Mouse (Mus musculus): ENCODE measurements around the gene Rpl9-ps6.

Rpl9-ps6 gene

DNA sequence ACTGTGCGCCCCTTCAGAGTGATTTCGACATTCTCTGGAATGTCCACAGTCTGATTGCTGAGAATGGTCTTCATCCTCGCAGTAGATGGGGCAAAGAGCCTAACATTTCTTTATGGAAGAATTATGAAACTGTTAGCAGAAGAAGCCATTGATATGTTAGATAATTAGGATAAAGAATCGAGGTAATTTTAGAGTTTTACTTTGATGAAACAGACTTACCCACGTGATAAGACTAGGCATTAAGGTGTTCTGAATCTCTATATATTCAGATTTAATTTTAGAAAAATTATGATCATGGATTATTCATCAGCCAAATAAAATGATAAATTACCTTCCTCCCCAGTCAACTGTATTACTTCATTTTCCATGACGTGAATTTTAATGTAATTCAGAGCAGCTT lies at the start of gene Rpl9-ps6:
Gene Rpl9-ps6, minus strand, starts transcription at position 101 of the 400 bp plus-strand sequence.
- no peak for DNase-seq

DNA sequence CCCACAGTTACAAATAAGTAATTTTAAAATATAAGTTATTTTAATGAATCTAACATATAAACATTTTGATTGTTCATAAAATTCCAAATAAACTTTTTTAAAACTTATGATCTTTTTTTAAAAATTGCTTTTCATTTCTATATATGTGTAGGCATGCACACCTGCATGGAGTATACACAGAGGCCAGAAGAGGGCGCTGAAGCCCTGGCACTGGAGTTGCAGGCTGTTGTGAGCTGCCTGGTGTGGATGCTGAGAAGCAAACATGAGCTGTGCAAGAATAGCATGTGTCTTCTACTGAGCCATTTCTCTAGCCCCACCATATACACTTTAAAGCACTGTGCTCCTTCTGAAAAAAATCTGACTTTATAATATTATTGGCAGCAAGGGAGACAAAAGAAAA lies 46.1 kb upstream of the Rpl9-ps6 start:
- DNase-seq = no peak

DNA sequence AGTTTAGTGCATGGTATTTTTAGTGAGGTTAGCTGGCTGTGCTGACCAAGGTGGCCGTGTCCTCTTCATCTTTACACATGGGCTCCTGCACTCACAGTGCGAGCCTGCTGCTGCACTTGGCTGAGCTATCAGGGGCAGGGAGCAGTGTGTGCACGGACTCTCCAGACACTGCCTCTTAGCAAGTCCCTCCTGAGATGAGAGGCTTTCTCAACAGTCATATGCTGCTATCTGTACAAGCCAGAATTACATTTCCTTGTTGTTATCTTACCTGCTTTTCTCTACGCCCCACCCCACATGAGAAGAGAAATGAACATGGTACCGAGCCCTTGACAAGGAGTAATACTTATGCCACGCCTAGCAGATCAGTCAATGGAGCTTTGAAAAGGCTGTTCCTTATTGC lies 44.6 kb upstream of the Rpl9-ps6 start:
- DNase-seq = no peak

DNA sequence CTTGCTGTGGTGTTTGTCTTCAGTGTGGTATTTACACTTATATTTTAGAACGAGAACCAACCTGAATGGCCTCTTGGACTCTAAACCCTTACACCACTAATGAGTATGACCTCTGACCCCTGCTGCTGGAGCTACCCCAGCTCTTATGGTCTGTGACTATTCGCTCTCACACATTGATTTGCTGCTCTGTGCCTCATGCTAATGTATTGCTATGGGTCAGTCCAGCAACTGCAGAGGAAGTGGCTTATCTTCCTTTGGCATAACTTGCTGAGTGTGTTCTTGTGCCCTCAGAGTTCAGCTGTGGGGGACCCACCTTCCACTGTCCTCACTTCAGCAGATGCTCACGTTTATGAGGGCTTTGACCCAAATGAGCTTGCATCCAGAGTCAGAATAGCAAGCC lies 43.9 kb upstream of the Rpl9-ps6 start:
- no peak for DNase-seq

DNA sequence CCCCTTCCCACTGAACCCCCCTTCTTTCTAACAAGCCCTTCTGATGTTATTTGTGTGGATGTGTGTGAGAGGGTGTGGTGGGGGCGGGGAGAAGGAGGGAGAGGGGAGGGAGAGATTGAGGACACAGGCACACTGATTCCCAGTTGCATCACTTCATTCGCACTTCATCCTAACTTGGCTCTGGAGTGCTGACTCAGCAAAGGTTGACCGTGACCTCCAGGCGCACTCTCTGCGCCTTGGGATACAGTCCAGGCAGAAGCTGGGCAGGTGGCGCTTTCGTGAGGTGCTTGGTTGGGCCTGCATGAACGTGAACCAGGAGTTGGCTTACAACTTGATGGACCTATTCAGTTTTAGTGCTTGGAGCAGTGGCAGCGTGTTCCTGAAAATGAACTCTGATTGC lies 41.1 kb upstream of the Rpl9-ps6 start:
- peak; percentile 34 for DNase-seq

DNA sequence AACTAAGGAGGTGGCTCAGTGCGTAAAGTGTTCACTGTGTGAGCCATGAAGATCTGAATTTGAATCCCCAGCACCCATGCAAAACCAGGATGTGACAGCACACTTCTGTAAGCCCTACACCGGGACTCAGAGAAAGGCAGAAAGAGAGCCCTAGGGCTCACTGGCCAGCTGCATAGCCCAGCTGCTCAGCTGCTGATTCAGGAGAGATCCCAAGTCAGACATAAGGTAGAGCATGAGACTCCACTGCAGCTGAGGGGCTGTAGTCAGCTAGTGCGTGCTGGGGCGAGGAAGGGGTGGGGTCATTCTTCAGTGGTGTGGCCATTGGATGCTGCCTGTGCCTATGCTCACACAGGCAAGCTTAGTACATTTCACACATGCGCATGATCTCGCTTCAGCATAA lies 40.7 kb upstream of the Rpl9-ps6 start:
- no peak for DNase-seq

DNA sequence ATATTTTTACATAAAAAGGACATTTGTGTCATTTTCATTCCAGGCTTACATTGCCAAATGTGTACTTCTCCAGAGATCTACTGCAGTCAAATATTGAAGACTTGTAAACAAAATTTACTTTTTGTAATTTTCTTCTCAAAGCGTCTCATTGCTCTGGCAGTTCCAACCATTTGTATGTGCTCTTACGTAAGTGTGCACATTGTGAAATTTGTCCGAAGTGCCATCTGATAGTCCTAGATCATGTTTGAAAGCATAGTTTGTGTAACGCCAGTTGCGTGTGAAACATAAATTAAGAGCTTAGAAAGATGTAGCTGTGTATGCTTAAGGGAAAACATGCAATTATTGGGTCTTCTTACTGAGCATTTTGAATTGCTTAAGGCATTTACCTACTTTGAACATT lies 40.1 kb upstream of the Rpl9-ps6 start:
- DNase-seq = no peak

DNA sequence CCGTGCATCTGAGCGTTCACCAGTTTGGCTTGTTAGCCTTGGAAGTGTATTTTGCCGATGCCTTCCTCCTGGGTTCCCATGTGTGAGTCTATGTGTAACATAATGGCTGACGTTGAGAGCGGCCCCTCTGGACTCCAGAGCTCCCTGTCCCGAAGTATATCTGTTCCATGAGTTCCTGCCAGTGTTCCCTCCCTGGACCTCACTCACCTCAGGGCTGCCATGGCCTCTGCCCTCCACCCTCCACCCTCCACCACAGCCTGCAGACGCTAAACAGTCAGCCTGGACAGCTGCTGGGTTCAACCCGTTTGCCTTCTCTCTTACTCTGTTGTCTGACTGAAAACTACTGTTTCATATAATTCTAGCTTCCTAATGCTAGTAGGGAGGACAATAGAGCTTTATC lies 39.7 kb upstream of the Rpl9-ps6 start:
- no peak for DNase-seq

DNA sequence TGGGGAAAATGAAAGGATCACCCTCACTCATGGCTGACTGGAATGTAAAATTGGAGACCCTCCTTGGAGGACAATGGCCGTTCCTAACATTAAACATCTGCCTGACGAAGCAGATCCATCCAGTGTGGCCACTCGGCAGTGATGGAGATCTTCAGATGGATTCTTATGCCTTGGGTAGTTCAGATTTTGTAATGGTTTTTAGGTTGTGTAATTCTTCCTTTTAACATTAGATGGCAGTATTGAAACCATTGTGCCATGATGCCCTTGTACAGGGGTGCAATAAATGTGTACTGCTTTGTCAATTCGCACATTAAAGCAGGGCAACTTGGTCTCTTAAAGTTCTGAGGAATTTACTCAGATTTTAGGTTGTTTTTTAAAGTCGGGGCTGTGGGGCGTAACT lies 35.0 kb upstream of the Rpl9-ps6 start:
- DNase-seq = no peak

DNA sequence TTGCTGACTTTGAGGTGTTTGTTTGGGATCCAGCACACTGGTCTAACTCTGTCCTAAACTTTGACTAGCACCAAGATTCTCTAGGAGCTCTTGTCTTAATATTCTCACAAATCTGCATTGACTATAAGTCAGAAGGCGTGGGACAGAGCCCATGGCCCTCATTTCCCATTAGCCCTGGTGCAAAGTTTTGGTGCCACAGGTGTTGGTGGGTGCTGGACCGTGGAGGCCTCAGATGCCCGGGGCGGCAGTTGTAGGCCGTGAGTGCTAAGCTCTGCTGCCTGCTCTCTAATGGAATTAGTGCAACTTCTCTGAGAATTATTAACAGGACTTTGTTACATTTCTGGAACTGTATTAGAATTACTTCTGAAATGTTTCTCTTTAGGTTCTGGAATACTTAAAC lies 31.6 kb upstream of the Rpl9-ps6 start:
- no peak for DNase-seq

DNA sequence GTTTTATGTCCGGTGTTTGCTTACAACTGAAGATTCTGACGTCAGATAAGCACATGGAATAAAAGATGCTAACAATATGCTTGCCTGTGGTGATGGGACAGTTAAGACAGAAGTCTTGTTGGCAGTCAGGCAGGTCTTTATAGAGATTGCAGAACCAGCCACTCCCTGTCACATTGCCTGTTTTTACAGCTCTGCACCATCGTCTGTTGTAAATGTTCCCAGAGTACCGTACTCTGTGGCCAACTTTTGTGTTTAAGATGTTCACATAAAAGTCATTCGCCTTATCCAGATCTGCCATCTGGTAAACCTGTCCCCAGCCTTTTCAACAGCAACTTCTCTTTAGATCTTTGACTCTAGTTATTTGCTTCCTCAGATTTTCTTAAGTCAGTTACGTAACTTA lies 31.0 kb upstream of the Rpl9-ps6 start:
- no peak for DNase-seq

DNA sequence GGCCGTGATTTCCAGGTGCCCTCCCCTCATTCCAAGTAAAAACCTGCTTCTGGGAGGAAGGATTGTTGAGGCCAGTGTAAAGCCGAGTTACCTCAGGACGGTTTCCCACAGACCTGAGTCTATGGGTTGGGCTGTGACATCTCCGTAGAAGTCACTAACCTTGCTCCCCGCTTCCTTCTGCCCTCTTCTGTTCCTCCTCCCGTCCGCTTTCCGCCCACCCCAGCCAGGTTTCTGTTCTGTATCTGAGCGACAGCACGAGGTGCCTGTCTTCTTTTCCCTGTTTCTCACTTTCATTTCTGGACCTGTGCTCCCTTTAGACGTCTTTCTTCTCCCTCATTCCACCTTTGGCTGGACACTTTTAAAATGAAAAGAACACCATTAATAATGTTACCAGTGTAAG lies 28.7 kb upstream of the Rpl9-ps6 start:
- no peak for DNase-seq

DNA sequence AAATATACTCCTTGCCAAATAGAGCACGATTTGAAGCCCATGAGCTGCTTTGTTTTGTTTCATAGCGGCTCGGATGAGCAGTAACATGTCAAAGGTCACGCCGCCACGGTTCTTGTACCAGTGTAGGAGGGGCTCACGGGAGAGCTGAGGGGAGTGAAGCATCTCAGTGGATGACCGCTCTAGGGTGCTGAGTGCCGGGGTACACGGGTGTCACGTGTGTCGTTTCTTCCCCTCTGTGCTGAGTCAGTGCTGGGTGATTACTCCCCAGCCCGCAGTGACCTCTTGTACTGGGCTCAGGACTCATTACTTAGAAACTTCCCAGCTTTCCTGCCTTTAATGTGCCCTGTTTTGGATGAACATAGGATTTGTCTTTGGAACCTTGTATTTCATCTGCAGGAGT lies 28.2 kb upstream of the Rpl9-ps6 start:
- DNase-seq = no peak

DNA sequence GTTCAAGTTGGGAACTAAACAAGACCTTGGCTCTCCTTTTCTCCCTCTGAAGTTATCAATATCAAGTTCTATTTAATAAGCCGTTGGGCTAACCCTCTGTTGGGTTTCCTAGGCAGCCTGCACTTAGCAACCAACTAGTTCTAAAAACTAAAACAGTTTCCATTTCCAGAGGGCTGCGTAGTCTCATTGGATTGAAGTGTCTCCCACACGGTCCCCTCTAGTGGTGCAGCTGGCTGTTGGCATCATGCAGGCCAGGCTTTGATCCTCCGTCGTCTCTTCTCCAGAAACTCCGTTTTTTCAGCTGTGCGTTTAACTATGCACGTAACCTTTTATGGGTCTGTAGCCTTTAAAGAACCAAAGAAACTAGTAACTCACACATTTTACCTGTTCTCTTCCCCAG lies 27.1 kb upstream of the Rpl9-ps6 start:
- no peak for DNase-seq

DNA sequence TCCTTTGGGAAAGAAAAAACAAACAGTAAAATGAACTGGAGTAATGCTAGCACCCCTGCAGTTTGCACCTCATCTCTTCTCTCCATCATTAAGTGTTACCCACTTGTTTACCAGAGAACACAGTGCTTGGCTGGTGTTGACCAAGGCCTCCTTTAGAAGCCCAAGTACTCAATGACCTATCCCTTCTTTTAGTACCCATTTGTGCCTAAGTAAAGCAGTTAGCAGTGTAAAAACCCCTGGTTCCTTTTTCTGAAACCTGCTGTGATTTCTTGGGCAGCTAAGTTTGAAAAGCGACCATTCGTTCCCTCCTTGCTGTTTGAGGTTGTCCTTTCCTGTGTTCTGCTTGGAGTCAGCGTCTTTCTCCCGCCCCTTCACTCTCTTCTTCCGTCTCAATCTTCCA lies 26.6 kb upstream of the Rpl9-ps6 start:
- DNase-seq = no peak

DNA sequence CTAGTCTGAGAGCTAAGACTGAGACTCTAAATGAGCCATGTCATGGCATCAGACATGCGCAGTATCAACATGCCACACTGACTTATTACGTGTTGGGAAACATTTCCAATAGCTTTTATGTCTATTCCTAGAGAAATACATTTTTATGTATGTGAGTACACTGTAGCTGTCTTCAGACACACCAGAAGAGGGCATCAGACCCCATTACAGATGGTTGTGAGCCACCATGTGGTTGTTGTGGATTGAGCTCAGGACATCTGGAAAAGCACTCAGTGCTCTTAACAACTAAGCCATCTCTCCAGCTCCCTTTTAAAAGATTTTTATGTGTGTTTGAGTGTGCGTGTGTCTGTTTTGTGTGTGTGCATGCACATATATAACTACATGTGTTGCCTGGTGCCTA lies 26.0 kb upstream of the Rpl9-ps6 start:
- no peak for DNase-seq

DNA sequence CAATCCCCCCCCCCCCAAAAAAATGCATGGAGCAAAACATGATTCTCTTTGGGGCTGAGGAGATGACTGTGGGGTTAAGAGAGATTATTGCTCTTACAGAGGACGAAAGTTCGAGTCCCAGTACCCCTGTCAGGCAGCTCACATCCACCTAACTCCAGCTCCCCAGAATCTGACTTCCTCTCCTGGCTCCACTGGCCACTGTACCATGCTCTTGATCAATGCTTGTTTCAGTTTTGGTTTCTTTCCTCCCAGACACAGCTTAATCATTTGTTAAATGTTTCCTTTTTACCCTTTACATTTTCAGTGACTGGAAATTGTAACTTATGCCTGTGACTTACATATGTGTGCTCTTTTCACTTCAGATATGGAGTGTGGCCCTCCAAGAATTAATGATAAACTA lies 24.6 kb upstream of the Rpl9-ps6 start:
- no peak for DNase-seq

DNA sequence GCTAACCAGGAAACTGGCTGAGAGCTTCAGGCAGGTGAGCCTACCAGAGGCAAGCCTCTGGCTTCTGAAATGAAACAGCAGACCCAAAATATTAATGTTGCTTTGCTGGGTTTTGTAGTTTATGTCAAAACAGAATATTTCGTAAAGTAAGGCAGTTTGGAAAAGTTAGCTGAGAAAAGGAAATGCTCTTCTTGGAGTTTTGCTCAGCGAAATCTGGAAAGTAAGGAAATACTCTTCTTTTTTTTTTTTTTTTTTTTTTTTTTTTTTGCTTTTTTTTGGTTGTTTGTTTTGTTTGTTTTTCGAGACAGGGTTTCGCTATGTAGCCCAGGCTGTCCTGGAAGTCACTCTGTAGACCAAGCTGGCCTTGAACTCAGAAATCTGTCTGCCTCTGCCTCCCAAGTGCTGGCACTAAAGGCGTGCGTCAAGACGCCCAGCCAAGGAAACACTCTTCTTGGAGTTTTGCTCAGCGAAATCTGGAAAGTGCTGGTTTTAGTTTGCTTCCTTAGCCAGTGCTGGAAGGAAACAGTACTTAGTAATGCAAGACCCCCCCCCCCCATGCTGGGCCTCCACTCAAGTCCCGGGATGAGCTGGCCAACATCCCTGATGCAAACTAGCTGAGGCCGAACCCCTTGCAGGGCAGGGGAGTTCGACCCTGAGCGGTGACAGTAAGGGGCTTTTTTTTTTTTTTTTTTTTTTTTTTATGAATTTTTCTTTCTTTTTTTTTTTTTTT lies 23.0 kb upstream of the Rpl9-ps6 start:
- DNase-seq = no peak

DNA sequence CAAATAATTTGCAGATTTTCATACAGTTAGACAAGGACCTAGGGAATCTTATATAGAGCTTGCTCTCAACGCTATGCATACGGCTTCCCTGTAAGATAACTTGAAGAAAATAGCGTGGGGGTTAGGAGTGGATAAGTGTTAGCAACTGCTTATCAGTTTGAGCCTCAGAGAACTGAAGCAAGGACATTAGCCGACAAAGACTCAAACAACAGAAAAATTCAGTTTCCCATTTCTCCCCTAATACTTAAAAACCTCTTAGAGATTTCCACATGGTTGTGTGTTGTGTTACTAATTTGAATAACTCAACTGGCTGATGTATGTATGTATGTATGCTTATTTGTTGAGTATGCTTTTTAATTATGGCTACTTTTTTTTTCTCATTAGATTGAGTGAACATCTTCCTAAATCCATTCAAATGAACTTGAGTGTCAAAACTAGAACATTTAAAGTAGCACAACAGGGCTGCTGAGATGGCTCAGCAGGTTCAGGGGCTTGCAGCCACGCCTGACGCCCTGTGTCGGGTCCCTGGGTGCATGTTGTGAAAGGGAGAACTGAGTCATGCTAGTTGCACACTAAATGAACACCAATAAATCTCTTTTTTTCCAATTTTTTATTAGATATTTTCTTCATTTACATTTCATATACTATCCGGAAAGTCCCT lies 21.3 kb upstream of the Rpl9-ps6 start:
- no peak for DNase-seq

DNA sequence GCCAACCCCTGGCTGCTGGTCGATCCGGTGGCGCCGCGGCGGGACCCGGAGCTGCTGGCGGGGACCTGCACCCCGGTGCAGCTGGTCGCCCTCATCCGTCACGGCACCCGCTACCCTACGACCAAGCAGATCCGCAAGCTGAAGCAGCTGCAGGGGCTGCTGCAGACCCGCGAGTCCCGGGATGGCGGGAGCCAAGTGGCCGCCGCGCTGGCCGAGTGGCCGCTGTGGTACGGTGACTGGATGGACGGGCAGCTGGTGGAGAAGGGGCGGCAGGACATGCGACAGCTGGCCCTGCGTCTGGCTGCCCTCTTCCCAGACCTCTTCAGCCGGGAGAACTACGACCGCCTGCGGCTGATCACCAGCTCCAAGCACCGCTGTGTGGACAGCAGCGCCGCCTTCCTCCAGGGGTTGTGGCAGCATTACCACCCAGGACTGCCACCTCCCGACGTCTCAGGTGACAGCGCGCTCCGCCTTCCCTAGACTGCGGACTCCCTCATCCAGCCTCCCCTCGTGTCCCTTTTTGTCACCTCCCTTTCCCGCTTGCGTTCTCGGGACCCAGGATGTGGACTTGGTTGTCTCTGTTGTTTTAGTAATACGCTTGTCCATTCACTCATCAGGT lies 19.8 kb upstream of the Rpl9-ps6 start:
- peak; percentile 67 for DNase-seq

DNA sequence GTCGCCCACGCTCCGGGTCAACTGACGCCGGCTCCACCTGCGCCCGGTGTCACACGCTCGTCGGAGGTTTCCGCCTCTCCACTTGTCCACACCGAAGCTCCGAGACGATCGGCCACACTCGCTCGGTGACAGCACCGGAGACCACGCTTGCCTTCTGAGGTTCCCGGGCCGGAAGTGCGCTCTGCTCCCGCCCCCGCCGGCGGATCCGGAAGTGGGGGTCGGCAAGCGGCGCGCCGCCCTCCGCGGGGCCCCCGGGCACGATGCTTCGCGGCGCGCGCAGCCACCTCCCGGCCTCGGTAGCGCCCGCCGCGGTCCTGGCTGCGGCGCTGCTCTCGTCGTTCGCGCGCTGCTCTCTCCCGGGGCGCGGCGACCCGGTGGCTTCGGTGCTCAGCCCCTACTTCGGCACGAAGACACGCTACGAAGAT lies 19.3 kb upstream of the Rpl9-ps6 start, which contains the start of gene Minpp1:
Gene Minpp1, plus strand, starts transcription at position 89 of the 425 bp plus-strand sequence.
- peak; percentile 87 for DNase-seq

DNA sequence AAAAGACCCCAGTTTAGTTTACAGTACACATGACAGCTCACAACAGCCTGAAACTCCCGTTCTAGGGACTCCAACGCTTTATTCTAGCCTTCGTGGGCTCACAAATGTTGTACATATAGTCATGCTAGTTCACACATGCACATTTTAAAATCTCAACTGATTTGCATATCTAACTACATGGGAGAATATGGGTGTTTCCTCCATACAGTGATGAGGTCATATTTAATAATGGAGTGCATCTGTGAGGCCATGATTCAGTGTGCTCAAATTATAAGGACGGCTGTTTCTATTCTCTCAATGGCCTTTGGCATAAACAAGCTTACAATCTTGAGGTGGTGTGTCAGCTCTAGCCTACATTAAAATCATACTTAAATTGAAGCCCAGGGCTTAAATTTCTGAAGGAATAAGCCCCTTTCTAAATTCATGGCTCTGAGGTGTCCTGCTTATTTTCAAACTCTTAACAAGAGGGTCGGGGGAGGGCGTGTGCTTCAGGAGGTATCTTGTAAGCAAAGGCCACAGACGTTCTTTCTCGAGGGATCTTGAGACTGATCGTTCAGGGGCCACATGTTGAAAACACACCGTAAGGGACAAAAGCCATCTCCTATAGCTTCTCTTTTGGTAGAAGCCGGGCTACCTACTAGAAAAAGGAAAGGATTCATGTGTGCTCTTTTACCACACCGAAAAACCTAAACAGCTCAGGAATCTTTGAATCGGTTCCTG lies 18.7 kb upstream of the Rpl9-ps6 start:
- DNase-seq = no peak

DNA sequence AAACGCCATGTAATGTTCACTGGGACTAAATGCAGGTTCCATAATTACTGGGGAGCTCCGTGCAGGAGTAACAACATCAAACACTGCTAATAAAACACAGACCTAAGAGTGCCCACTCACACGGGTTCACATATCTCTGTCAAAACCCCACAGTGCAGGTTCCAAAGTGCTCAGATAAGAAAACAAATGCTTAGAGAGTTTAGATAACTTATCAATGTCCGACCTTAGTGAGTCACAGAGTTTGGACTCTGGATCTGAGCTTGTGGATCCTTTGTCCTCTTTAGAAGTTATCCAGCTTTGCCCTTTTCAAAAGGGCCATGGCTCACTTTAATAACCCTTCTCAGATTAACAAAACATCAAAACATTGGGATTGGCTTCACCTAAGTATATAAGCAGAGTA lies 15.1 kb upstream of the Rpl9-ps6 start:
- DNase-seq = no peak

All from lung, postnatal 14 days (tissue).